Mouse (Mus musculus): ENCODE data around the gene Mrpl1. TPM values are rescaled to one million over a fixed set of nuclear protein-coding genes. Genes with fewer than 3 reads are reported as not detected.
A peak's percentile ranks its signal among the peaks of the same experiment; 100 is the strongest.

The Mrpl1 gene
- total RNA-seq, 2 experiments from 2014 or later: 32.0 to 32.3 TPM

GRCm38 (mm10) chr5:96206897-96207296, 2.4 kb upstream of the Mrpl1 start:
- DNase-seq: peak; percentile 62 to 76

- no peak for DNase-seq
Observed at GRCm38 (mm10) chr5:96207531-96207930, 1.8 kb upstream of the Mrpl1 start.

GRCm38 (mm10) chr5:96208543-96208942, 750 bp upstream of the Mrpl1 start:
- no peak for DNase-seq

- DNase-seq: peak; percentile 94 to 97
Observed at GRCm38 (mm10) chr5:96209916-96210583, 757 bp downstream of the Mrpl1 start.

GRCm38 (mm10) chr5:96218648-96219047, 9.4 kb downstream of the Mrpl1 start:
- no peak for DNase-seq

GRCm38 (mm10) chr5:96219512-96219911, 10.2 kb downstream of the Mrpl1 start:
- no peak for DNase-seq

GRCm38 (mm10) chr5:96221298-96221697, 12.0 kb downstream of the Mrpl1 start:
- DNase-seq: no peak

- DNase-seq: peak; percentile 50 to 67
Observed at GRCm38 (mm10) chr5:96221812-96222585, 12.7 kb downstream of the Mrpl1 start.

GRCm38 (mm10) chr5:96222964-96223363, 13.7 kb downstream of the Mrpl1 start:
- DNase-seq: no peak

- no peak for DNase-seq
Observed at GRCm38 (mm10) chr5:96226490-96226889, 17.2 kb downstream of the Mrpl1 start.

GRCm38 (mm10) chr5:96228967-96229366, 19.7 kb downstream of the Mrpl1 start:
- no peak for DNase-seq

- DNase-seq: no peak
Observed at GRCm38 (mm10) chr5:96238797-96239196, 29.5 kb downstream of the Mrpl1 start.

- no peak for DNase-seq
Observed at GRCm38 (mm10) chr5:96240856-96241255, 31.6 kb downstream of the Mrpl1 start.

- no peak for DNase-seq
Observed at GRCm38 (mm10) chr5:96244511-96244910, 35.2 kb downstream of the Mrpl1 start.

- DNase-seq: no peak
Observed at GRCm38 (mm10) chr5:96253995-96254394, 44.7 kb downstream of the Mrpl1 start.

GRCm38 (mm10) chr5:96255166-96255565, 45.9 kb downstream of the Mrpl1 start:
- DNase-seq: no peak

GRCm38 (mm10) chr5:96258210-96258609, 48.9 kb downstream of the Mrpl1 start:
- no peak for DNase-seq

- peak; percentile 29 to 80 for DNase-seq
Observed at GRCm38 (mm10) chr5:96267017-96267702, 57.9 kb downstream of the Mrpl1 start.

- no peak for DNase-seq
Observed at GRCm38 (mm10) chr5:96271070-96271469, 61.8 kb downstream of the Mrpl1 start.

- no peak for DNase-seq
Observed at GRCm38 (mm10) chr5:96305786-96306185, 96.5 kb downstream of the Mrpl1 start.

GRCm38 (mm10) chr5:96306271-96306670, 97.0 kb downstream of the Mrpl1 start:
- no peak for DNase-seq

GRCm38 (mm10) chr5:96306826-96307225, 97.5 kb downstream of the Mrpl1 start:
- DNase-seq: no peak

GRCm38 (mm10) chr5:96308086-96308485, 98.8 kb downstream of the Mrpl1 start:
- no peak for DNase-seq

Data from heart, adult 18-20 months (tissue).